In genomic region chr11:115475025-115475757, GRCm38 (mm10) we compare ENCODE assay signal across 8 mouse cellular contexts. TPM values are rescaled to one million over a fixed set of nuclear protein-coding genes. Genes with fewer than 3 reads are reported as not detected.
A peak's percentile ranks its signal among the peaks of the same experiment; 100 is the strongest.
DNase-seq lines count a peak whose midpoint lies in the region; ATAC-seq lines count a peak whose summit lies in the region.

Gene Armc7, plus strand, starts transcription at chr11:115475667.

- peak; percentile 88 for ATAC-seq in common myeloid progenitor, adult 5-6 weeks (replicated peaks; ENCODE audit: low read depth, poor library complexity, severe bottlenecking)
- peak; percentile 91 for ATAC-seq in megakaryocyte progenitor cell, adult 5-6 weeks (replicated peaks; ENCODE audit: poor library complexity)

- peak; percentile 99 for DNase-seq in ZHBTc4 (ENCODE audit: low read depth, low spot score)
- peak; percentile 89 to 92 for DNase-seq in gastrocnemius, adult 8-10 months (ENCODE audit: low spot score in 2 of 2)
- DNase-seq in induced T-regulatory cell, adult 2 months (ENCODE audit: low read depth): peak; percentile 98
- DNase-seq in left cerebral cortex, adult 9 months (ENCODE audit: low spot score in 2 of 2): peak; percentile 83 to 95
- DNase-seq in right cerebral cortex, postnatal 14 days: peak; percentile 91
- peak; percentile 95 to 97 for DNase-seq in urinary bladder, postnatal 36 days (ENCODE audit: low spot score in 2 of 2)

RNA-seq across cellular contexts. Expression of gene Armc7, which starts in this region (rescaled TPM):
- total RNA-seq in common myeloid progenitor, adult 5-6 weeks (2017): 4.2 and 6.5 TPM in 2 replicates
- total RNA-seq in gastrocnemius, adult 8-10 months (2022): 1 to 10 TPM; 1.0 to 1.8 (median 1.5) TPM
- 4.6 and 5.5 TPM in 2 replicates for total RNA-seq in megakaryocyte progenitor cell, adult 5-6 weeks (2015)
- 5.1 and 9.0 TPM in 2 replicates for total RNA-seq in megakaryocyte progenitor cell, adult 5-6 weeks (2017)

Comparison
In these comparisons a context has a peak if more than half of its experiments do, and no peak if none do; other contexts are left out.
1. Peak in every context shown above with its lines: DNase-seq and ATAC-seq.